Mouse (Mus musculus): ENCODE results near the gene Cox7b2. TPM values are rescaled to one million over a fixed set of nuclear protein-coding genes. Genes with fewer than 3 reads are reported as not detected.
A peak's percentile ranks its signal among the peaks of the same experiment; 100 is the strongest.
"Not testable (repeated sequence)": the region's sequence is repeated elsewhere in the genome, so short reads cannot be mapped to it uniquely, and the experiment has no call there.

Cox7b2 gene
- not detected in 2 replicates for polyA plus RNA-seq (2015; fragmentation: Nextera tagmentation; extraction: Ambion mirVana)

GRCm38 (mm10) chr5:71548079-71548478, at the start of gene Cox7b2:
Gene Cox7b2, minus strand, starts transcription at chr5:71548205.
- Histone ChIP-seq H3K27ac (ENCODE audit: low read length) (no peak within 1 kb of the TSS), H3K9me3 (replicated peaks; ENCODE audit: control insufficient read depth, low read length) (no peaks in the 10 kb centered on the region), H3K4me1 (ENCODE audit: control insufficient read depth, insufficient read depth, low read length) (no peaks in the 10 kb centered on the region), H3K36me3 (ENCODE audit: control insufficient read depth, insufficient read depth, low read length) (no peaks in the 10 kb centered on the region), H3K27me3 (ENCODE audit: control insufficient read depth, insufficient read depth, low read length) (no peaks in the 10 kb centered on the region), H3K9ac (ENCODE audit: low read length) (no peak within 1 kb of the TSS), H3K4me3 (replicated peaks; ENCODE audit: low read length) (no peak within 1 kb of the TSS), H3K4me2 (ENCODE audit: low read depth, low read length) (no peak within 1 kb of the TSS)
- no peak for ATAC-seq (ENCODE audit: insufficient read depth, low FRiP score)
- WGBS: 91% methylated on average over 10 of the region's 10 CpGs

- Histone ChIP-seq H3K4me2 (ENCODE audit: low read depth, low read length) (no peak overlapping the region), H3K4me3 (replicated peaks; ENCODE audit: low read length) (no peak overlapping the region), H3K9me3 (replicated peaks; ENCODE audit: control insufficient read depth, low read length) (no peaks in the 10 kb centered on the region), H3K27ac (ENCODE audit: low read length) (no peak overlapping the region), H3K27me3 (ENCODE audit: control insufficient read depth, insufficient read depth, low read length) (no peaks in the 10 kb centered on the region), H3K4me1 (ENCODE audit: control insufficient read depth, insufficient read depth, low read length) (no peaks in the 10 kb centered on the region), H3K36me3 (ENCODE audit: control insufficient read depth, insufficient read depth, low read length) (no peaks in the 10 kb centered on the region), H3K9ac (ENCODE audit: low read length) (no peak overlapping the region)
- 68% methylated on average over 2 of the region's 2 CpGs for WGBS
- ATAC-seq (ENCODE audit: insufficient read depth, low FRiP score): no peak
These were observed 47.3 kb upstream of the Cox7b2 start for GRCm38 (mm10) chr5:71595321-71595720.

GRCm38 (mm10) chr5:71593745-71594255, 45.8 kb upstream of the Cox7b2 start:
- Histone ChIP-seq H3K9ac (ENCODE audit: low read length) (no peak overlapping the region), H3K36me3 (ENCODE audit: control insufficient read depth, insufficient read depth, low read length) (no peaks in the 10 kb centered on the region), H3K4me3 (replicated peaks; ENCODE audit: low read length) (no peak overlapping the region), H3K4me2 (ENCODE audit: low read depth, low read length) (no peak overlapping the region), H3K27me3 (ENCODE audit: control insufficient read depth, insufficient read depth, low read length) (no peaks in the 10 kb centered on the region), H3K9me3 (replicated peaks; ENCODE audit: control insufficient read depth, low read length) (no peaks in the 10 kb centered on the region), H3K4me1 (ENCODE audit: control insufficient read depth, insufficient read depth, low read length) (no peaks in the 10 kb centered on the region), H3K27ac (ENCODE audit: low read length) (no peak overlapping the region)
- WGBS: 70% methylated on average over 2 of the region's 2 CpGs
- no peak for ATAC-seq (ENCODE audit: insufficient read depth, low FRiP score)

- no peak overlapping the region for H3K27ac ChIP-seq (ENCODE audit: low read length)
- no peaks in the 10 kb centered on the region for H3K4me1 ChIP-seq (ENCODE audit: control insufficient read depth, insufficient read depth, low read length)
- no peak overlapping the region for H3K9ac ChIP-seq (ENCODE audit: low read length)
- H3K4me2 ChIP-seq (ENCODE audit: low read depth, low read length): no peak overlapping the region
- 65% methylated on average over 9 of the region's 9 CpGs for WGBS
- H3K4me3 ChIP-seq (replicated peaks; ENCODE audit: low read length): no peak overlapping the region
- H3K36me3 ChIP-seq (ENCODE audit: control insufficient read depth, insufficient read depth, low read length): no peaks in the 10 kb centered on the region
- no peaks in the 10 kb centered on the region for H3K9me3 ChIP-seq (replicated peaks; ENCODE audit: control insufficient read depth, low read length)
- ATAC-seq (ENCODE audit: insufficient read depth, low FRiP score): no peak
- no peaks in the 10 kb centered on the region for H3K27me3 ChIP-seq (ENCODE audit: control insufficient read depth, insufficient read depth, low read length)
These were observed 23.7 kb upstream of the Cox7b2 start for GRCm38 (mm10) chr5:71571646-71572237.

- no peaks in the 10 kb centered on the region for H3K9me3 ChIP-seq (replicated peaks; ENCODE audit: control insufficient read depth, low read length)
- no peak overlapping the region for H3K4me3 ChIP-seq (replicated peaks; ENCODE audit: low read length)
- H3K4me1 ChIP-seq (ENCODE audit: control insufficient read depth, insufficient read depth, low read length): no peaks in the 10 kb centered on the region
- no peak for ATAC-seq (ENCODE audit: insufficient read depth, low FRiP score)
- H3K36me3 ChIP-seq (ENCODE audit: control insufficient read depth, insufficient read depth, low read length): no peaks in the 10 kb centered on the region
- no peak overlapping the region for H3K9ac ChIP-seq (ENCODE audit: low read length)
- H3K27me3 ChIP-seq (ENCODE audit: control insufficient read depth, insufficient read depth, low read length): no peaks in the 10 kb centered on the region
- no peak overlapping the region for H3K4me2 ChIP-seq (ENCODE audit: low read depth, low read length)
- H3K27ac ChIP-seq (ENCODE audit: low read length): no peak overlapping the region
These were observed 2.5 kb downstream of the Cox7b2 start for GRCm38 (mm10) chr5:71545554-71545953.

GRCm38 (mm10) chr5:71525486-71525885, 22.5 kb downstream of the Cox7b2 start:
- not testable (repeated sequence) for H3K4me1 ChIP-seq (ENCODE audit: control insufficient read depth, insufficient read depth, low read length); H3K27me3 ChIP-seq (ENCODE audit: control insufficient read depth, insufficient read depth, low read length); H3K9me3 ChIP-seq (replicated peaks; ENCODE audit: control insufficient read depth, low read length); H3K9ac ChIP-seq (ENCODE audit: low read length); H3K4me3 ChIP-seq (replicated peaks; ENCODE audit: low read length); H3K36me3 ChIP-seq (ENCODE audit: control insufficient read depth, insufficient read depth, low read length); H3K27ac ChIP-seq (ENCODE audit: low read length); ATAC-seq (ENCODE audit: insufficient read depth, low FRiP score); H3K4me2 ChIP-seq (ENCODE audit: low read depth, low read length)
- 69% methylated on average over 7 of the region's 15 CpGs for WGBS

GRCm38 (mm10) chr5:71502058-71502678, 45.8 kb downstream of the Cox7b2 start:
- Histone ChIP-seq H3K4me2 (ENCODE audit: low read depth, low read length) (no peak overlapping the region), H3K9ac (ENCODE audit: low read length) (no peak overlapping the region), H3K4me3 (replicated peaks; ENCODE audit: low read length) (no peak overlapping the region), H3K9me3 (replicated peaks; ENCODE audit: control insufficient read depth, low read length) (no peaks in the 10 kb centered on the region), H3K27me3 (ENCODE audit: control insufficient read depth, insufficient read depth, low read length) (no peaks in the 10 kb centered on the region), H3K4me1 (ENCODE audit: control insufficient read depth, insufficient read depth, low read length) (no peaks in the 10 kb centered on the region), H3K36me3 (ENCODE audit: control insufficient read depth, insufficient read depth, low read length) (no peaks in the 10 kb centered on the region), H3K27ac (ENCODE audit: low read length) (no peak overlapping the region)
- WGBS: 16% methylated on average over 6 of the region's 6 CpGs
- no peak for ATAC-seq (ENCODE audit: insufficient read depth, low FRiP score)

- no peak for ATAC-seq (ENCODE audit: insufficient read depth, low FRiP score)
These were observed 52.4 kb downstream of the Cox7b2 start for GRCm38 (mm10) chr5:71495621-71496020.

GRCm38 (mm10) chr5:71456957-71457356, 91.0 kb downstream of the Cox7b2 start:
- no peaks in the 10 kb centered on the region for H3K36me3 ChIP-seq (ENCODE audit: control insufficient read depth, insufficient read depth, low read length)
- 25% methylated on average over 3 of the region's 3 CpGs for WGBS
- no peak overlapping the region for H3K9ac ChIP-seq (ENCODE audit: low read length)
- H3K4me1 ChIP-seq (ENCODE audit: control insufficient read depth, insufficient read depth, low read length): no peaks in the 10 kb centered on the region
- no peak overlapping the region for H3K27ac ChIP-seq (ENCODE audit: low read length)
- ATAC-seq (ENCODE audit: insufficient read depth, low FRiP score): peak; percentile 29; the same call in 1 of the 2 replicates
- H3K27me3 ChIP-seq (ENCODE audit: control insufficient read depth, insufficient read depth, low read length): no peaks in the 10 kb centered on the region
- no peaks in the 10 kb centered on the region for H3K9me3 ChIP-seq (replicated peaks; ENCODE audit: control insufficient read depth, low read length)
- no peak overlapping the region for H3K4me2 ChIP-seq (ENCODE audit: low read depth, low read length)
- H3K4me3 ChIP-seq (replicated peaks; ENCODE audit: low read length): no peak overlapping the region

More at GRCm38 (mm10) chr5:71495621-71496020, 52.4 kb downstream of the Cox7b2 start:
- WGBS: 52% methylated on average over 5 of the region's 5 CpGs
- Histone ChIP-seq H3K27me3 (ENCODE audit: control insufficient read depth, insufficient read depth, low read length) (no peaks in the 10 kb centered on the region), H3K27ac (ENCODE audit: low read length) (no peak overlapping the region), H3K4me1 (ENCODE audit: control insufficient read depth, insufficient read depth, low read length) (no peaks in the 10 kb centered on the region), H3K4me2 (ENCODE audit: low read depth, low read length) (no peak overlapping the region), H3K9ac (ENCODE audit: low read length) (no peak overlapping the region), H3K4me3 (replicated peaks; ENCODE audit: low read length) (no peak overlapping the region), H3K36me3 (ENCODE audit: control insufficient read depth, insufficient read depth, low read length) (no peaks in the 10 kb centered on the region), H3K9me3 (replicated peaks; ENCODE audit: control insufficient read depth, low read length) (no peaks in the 10 kb centered on the region)
